Mouse (Mus musculus) heart, postnatal 0 days (tissue): Measurements from ENCODE around the gene Lhfpl2.

Experiments
- CTCF ChIP-seq: IDR thresholded peaks from 2 replicates; pipeline ENCODE4 v1.5.1; 2016; ENCODE audit warnings: antibody characterized with exemption, control low read depth, low read depth
- EP300 ChIP-seq: IDR thresholded peaks from 2 replicates; pipeline ENCODE4 v1.6.1; 2016; ENCODE audit warnings: antibody characterized with exemption, low read depth

DNA sequence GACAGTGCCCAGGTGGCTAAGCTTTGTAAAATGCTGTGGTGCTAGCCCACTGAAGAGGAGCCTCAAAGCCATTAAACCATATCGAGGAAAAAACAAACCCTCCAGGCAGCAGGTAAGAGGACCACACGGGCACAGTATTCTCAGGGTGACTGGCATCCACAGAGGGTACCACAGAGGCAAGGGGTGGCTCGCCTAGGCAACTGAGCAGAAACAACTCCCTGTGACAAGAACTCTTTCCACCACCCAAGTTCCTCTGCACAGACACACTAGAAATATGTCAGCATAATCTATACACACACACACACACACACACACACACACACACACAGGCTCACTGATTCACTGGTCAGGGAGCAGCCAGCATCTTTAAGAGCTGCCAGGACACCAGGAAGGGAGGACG is 181.9 kb downstream of the Lhfpl2 start:
- TF ChIP-seq CTCF (no peak), EP300 (no peak)
